Mouse (Mus musculus): ENCODE measurements around the gene Actn4.

Gene Actn4

GRCm38 (mm10) chr7:28859953-28860352 lies 102.2 kb downstream of the Actn4 start:
- H3K27me3 ChIP-seq (ENCODE audit: control insufficient read depth, insufficient read depth, low read length, poor library complexity, severe bottlenecking): no peaks in the 10 kb centered on the region
- no peaks in the 10 kb centered on the region for H3K36me3 ChIP-seq (ENCODE audit: control insufficient read depth, insufficient read depth, low read length, poor library complexity, severe bottlenecking)
- no peak for DNase-seq (ENCODE audit: low read depth, low spot score)

GRCm38 (mm10) chr7:28850642-28851041 lies 111.5 kb downstream of the Actn4 start:
- no peak for DNase-seq (ENCODE audit: low read depth, low spot score)
- Histone ChIP-seq H3K27me3 (ENCODE audit: control insufficient read depth, insufficient read depth, low read length, poor library complexity, severe bottlenecking) (no peaks in the 10 kb centered on the region), H3K36me3 (ENCODE audit: control insufficient read depth, insufficient read depth, low read length, poor library complexity, severe bottlenecking) (no peaks in the 10 kb centered on the region)

- DNase-seq (ENCODE audit: low read depth, low spot score): no peak
- Histone ChIP-seq H3K27me3 (ENCODE audit: control insufficient read depth, insufficient read depth, low read length, poor library complexity, severe bottlenecking) (no peaks in the 10 kb centered on the region), H3K36me3 (ENCODE audit: control insufficient read depth, insufficient read depth, low read length, poor library complexity, severe bottlenecking) (no peaks in the 10 kb centered on the region)
Observed at GRCm38 (mm10) chr7:28849700-28850236, 112.4 kb downstream of the Actn4 start.

GRCm38 (mm10) chr7:28847273-28847672 lies 114.9 kb downstream of the Actn4 start:
- Histone ChIP-seq H3K27me3 (ENCODE audit: control insufficient read depth, insufficient read depth, low read length, poor library complexity, severe bottlenecking) (no peaks in the 10 kb centered on the region), H3K36me3 (ENCODE audit: control insufficient read depth, insufficient read depth, low read length, poor library complexity, severe bottlenecking) (no peaks in the 10 kb centered on the region)
- DNase-seq (ENCODE audit: low read depth, low spot score): no peak

All from splenic B cell, adult 2 months (primary cell).